Mouse (Mus musculus) megakaryocyte, embryonic 14.5 days (primary cell): ENCODE results near the gene Krtap3-1. TPM values are rescaled to one million over a fixed set of nuclear protein-coding genes. Genes with fewer than 3 reads are reported as not detected.
"Not testable (repeated sequence)": the region's sequence is repeated elsewhere in the genome, so short reads cannot be mapped to it uniquely, and the experiment has no call there.

Experiments used
- H3K27me3 ChIP-seq: replicated peaks from 2 replicates; pipeline ENCODE3; 2012; ENCODE audit warnings: inconsistent platforms
- H3K36me3 ChIP-seq: replicated peaks from 2 replicates; pipeline ENCODE3; 2012; ENCODE audit warnings: low read length, inconsistent platforms, mixed read lengths
- H3K4me1 ChIP-seq: 2 replicates; pipeline ENCODE4 v1.6.1; 2012; ENCODE audit warnings: inconsistent platforms
- H3K4me3 ChIP-seq: replicated peaks from 2 replicates; pipeline ENCODE3; 2012; ENCODE audit warnings: moderate library complexity, mild to moderate bottlenecking, inconsistent platforms
- H3K9me3 ChIP-seq: 2 replicates; pipeline ENCODE4 v1.6.1; 2012; ENCODE audit warnings: inconsistent platforms
- FLI1 ChIP-seq: IDR thresholded peaks from 2 replicates; pipeline ENCODE4 v1.6.1; 2012; ENCODE audit warnings: low read length, inconsistent platforms, mixed read lengths
- GATA1 ChIP-seq: IDR thresholded peaks from 3 replicates; pipeline ENCODE4 v1.6.1; 2012; ENCODE audit warnings: mixed read lengths, low read length, inconsistent platforms, borderline replicate concordance
- polyA plus RNA-seq: library from polyadenylated mRNA; stranded (reverse); fragments of >175 nt; gene quantifications from 2 replicates; pipeline ENCODE4 v1.2.3, GENCODE M21; 2012; ENCODE audit warnings: low replicate concordance; ENCODE audit not compliant: insufficient read depth

Gene Krtap3-1
- not detected in 2 replicates for polyA plus RNA-seq

- no peak within 1 kb of the TSS for H3K4me3 ChIP-seq
- no peaks in the 10 kb centered on the region for H3K27me3 ChIP-seq
- H3K4me1 ChIP-seq, result no peaks in the 10 kb centered on the region
- no peaks in the 10 kb centered on the region for H3K36me3 ChIP-seq
- no peaks in the 10 kb centered on the region for H3K9me3 ChIP-seq
- TF ChIP-seq FLI1 (no peak), GATA1 (no peak)
These were observed at the start of gene Krtap3-1 for GRCm38 (mm10) chr11:99566530-99566929. Gene Krtap3-1, minus strand, starts transcription at chr11:99566630.

GRCm38 (mm10) chr11:99614796-99615363, 48.5 kb upstream of the Krtap3-1 start, which contains the start of gene Krtap2-4:
Gene Krtap2-4, minus strand, starts transcription at chr11:99614846.
- Histone ChIP-seq H3K27me3 (no peaks in the 10 kb centered on the region), H3K9me3 (no peaks in the 10 kb centered on the region), H3K4me1 (no peaks in the 10 kb centered on the region), H3K4me3 (no peak within 1 kb of the TSS), H3K36me3 (no peaks in the 10 kb centered on the region)
- no peak for TF ChIP-seq GATA1
- TF ChIP-seq FLI1, result no peak

GRCm38 (mm10) chr11:99610089-99610488, 43.7 kb upstream of the Krtap3-1 start, which contains the start of gene Gm11937:
Gene Gm11937, minus strand, starts transcription at chr11:99610189.
- not testable (repeated sequence) for H3K27me3 ChIP-seq

GRCm38 (mm10) chr11:99609126-99609525, 42.7 kb upstream of the Krtap3-1 start:
- Histone ChIP-seq H3K4me1 (no peaks in the 10 kb centered on the region), H3K36me3 (no peaks in the 10 kb centered on the region), H3K27me3 (no peaks in the 10 kb centered on the region), H3K9me3 (no peaks in the 10 kb centered on the region), H3K4me3 (no peak overlapping the region)
- TF ChIP-seq GATA1, result no peak
- TF ChIP-seq FLI1, result no peak

More at GRCm38 (mm10) chr11:99610089-99610488, 43.7 kb upstream of the Krtap3-1 start, which contains the start of gene Gm11937:
- H3K4me3 ChIP-seq, H3K36me3 ChIP-seq, H3K4me1 ChIP-seq, H3K9me3 ChIP-seq: not testable (repeated sequence)

GRCm38 (mm10) chr11:99603208-99603607, 36.8 kb upstream of the Krtap3-1 start, which contains the start of gene Gm11938:
Gene Gm11938, minus strand, starts transcription at chr11:99603308.
- not testable (repeated sequence) for H3K4me3 ChIP-seq, H3K9me3 ChIP-seq, H3K4me1 ChIP-seq, H3K36me3 ChIP-seq, H3K27me3 ChIP-seq

GRCm38 (mm10) chr11:99597742-99598141, 31.3 kb upstream of the Krtap3-1 start, which contains the start of gene Krtap9-3:
Gene Krtap9-3, minus strand, starts transcription at chr11:99598105.
- not testable (repeated sequence) for H3K4me1 ChIP-seq, H3K36me3 ChIP-seq, H3K9me3 ChIP-seq, H3K27me3 ChIP-seq, H3K4me3 ChIP-seq

- no peaks in the 10 kb centered on the region for H3K9me3 ChIP-seq
- no peaks in the 10 kb centered on the region for H3K36me3 ChIP-seq
- H3K4me3 ChIP-seq, result no peak within 1 kb of the TSS
- TF ChIP-seq FLI1, result no peak
- no peak for TF ChIP-seq GATA1
- H3K4me1 ChIP-seq, result no peaks in the 10 kb centered on the region
- H3K27me3 ChIP-seq, result no peaks in the 10 kb centered on the region
These were observed 24.6 kb upstream of the Krtap3-1 start, which contains the start of gene Krtap1-3 for GRCm38 (mm10) chr11:99590981-99591380. Gene Krtap1-3, minus strand, starts transcription at chr11:99591339.

GRCm38 (mm10) chr11:99585096-99585495, 18.7 kb upstream of the Krtap3-1 start:
- TF ChIP-seq FLI1, result no peak
- no peak for TF ChIP-seq GATA1
- H3K9me3 ChIP-seq, result no peaks in the 10 kb centered on the region
- no peaks in the 10 kb centered on the region for H3K4me1 ChIP-seq
- no peak overlapping the region for H3K4me3 ChIP-seq
- no peaks in the 10 kb centered on the region for H3K27me3 ChIP-seq
- H3K36me3 ChIP-seq, result no peaks in the 10 kb centered on the region

- no peaks in the 10 kb centered on the region for H3K4me1 ChIP-seq
These were observed 16.8 kb upstream of the Krtap3-1 start, which contains the start of gene Krtap1-4 for GRCm38 (mm10) chr11:99583245-99583704. Gene Krtap1-4, minus strand, starts transcription at chr11:99583654.

GRCm38 (mm10) chr11:99581564-99581963, 15.1 kb upstream of the Krtap3-1 start:
- Histone ChIP-seq H3K4me3 (no peak overlapping the region), H3K27me3 (no peaks in the 10 kb centered on the region), H3K4me1 (no peaks in the 10 kb centered on the region), H3K9me3 (no peaks in the 10 kb centered on the region), H3K36me3 (no peaks in the 10 kb centered on the region)
- TF ChIP-seq FLI1, result no peak

More at GRCm38 (mm10) chr11:99583245-99583704, 16.8 kb upstream of the Krtap3-1 start, which contains the start of gene Krtap1-4:
- Histone ChIP-seq H3K4me3 (no peak within 1 kb of the TSS), H3K9me3 (no peaks in the 10 kb centered on the region), H3K36me3 (no peaks in the 10 kb centered on the region), H3K27me3 (no peaks in the 10 kb centered on the region)
- TF ChIP-seq GATA1 (no peak), FLI1 (no peak)

GRCm38 (mm10) chr11:99581051-99581450, 14.6 kb upstream of the Krtap3-1 start:
- Histone ChIP-seq H3K27me3 (no peaks in the 10 kb centered on the region), H3K4me1 (no peaks in the 10 kb centered on the region)

More at GRCm38 (mm10) chr11:99581051-99581450, 14.6 kb upstream of the Krtap3-1 start:
- Histone ChIP-seq H3K36me3 (no peaks in the 10 kb centered on the region), H3K4me3 (no peak overlapping the region), H3K9me3 (no peaks in the 10 kb centered on the region)
- TF ChIP-seq GATA1 (no peak), FLI1 (no peak)
